Mouse (Mus musculus): ENCODE measurements around the gene Ppp2r1b.

Gene Ppp2r1b

GRCm38 (mm10) chr9:50918131-50918530, 73.0 kb downstream of the Ppp2r1b start:
- no peak for DNase-seq (ENCODE audit: low read depth, low spot score)

- DNase-seq (ENCODE audit: low read depth, low spot score) = no peak
These were observed 74.5 kb downstream of the Ppp2r1b start for GRCm38 (mm10) chr9:50919554-50919953.

GRCm38 (mm10) chr9:50920933-50921895, 76.1 kb downstream of the Ppp2r1b start:
- DNase-seq (ENCODE audit: low read depth, low spot score) = no peak

- DNase-seq (ENCODE audit: low read depth, low spot score) = no peak
These were observed 77.5 kb downstream of the Ppp2r1b start for GRCm38 (mm10) chr9:50922363-50923153.

- DNase-seq (ENCODE audit: low read depth, low spot score) = no peak
These were observed 79.4 kb downstream of the Ppp2r1b start for GRCm38 (mm10) chr9:50924454-50924853.

GRCm38 (mm10) chr9:50925801-50926200, 80.7 kb downstream of the Ppp2r1b start:
- DNase-seq (ENCODE audit: low read depth, low spot score) = no peak

GRCm38 (mm10) chr9:50929986-50930385, 84.9 kb downstream of the Ppp2r1b start:
- DNase-seq (ENCODE audit: low read depth, low spot score) = no peak

- DNase-seq (ENCODE audit: low read depth, low spot score) = no peak
These were observed 96.8 kb downstream of the Ppp2r1b start for GRCm38 (mm10) chr9:50941804-50942401.

- no peak for DNase-seq (ENCODE audit: low read depth, low spot score)
These were observed 97.6 kb downstream of the Ppp2r1b start for GRCm38 (mm10) chr9:50942711-50943110.

Data from skeletal muscle tissue, adult 2 months (tissue).